Mouse (Mus musculus) liver, embryonic 12.5 days (tissue): ENCODE data around the gene Grrp1. TPM values are rescaled to one million over a fixed set of nuclear protein-coding genes. Genes with fewer than 3 reads are reported as not detected.
"Not testable (repeated sequence)": the region's sequence is repeated elsewhere in the genome, so short reads cannot be mapped to it uniquely, and the experiment has no call there.

ENCODE experiments used
- ATAC-seq: fragments of 200-750 bp; cut with Nextera tagmentation; 2 replicates; pipeline ENCODE4 v1.8.0; 2017; ENCODE audit warnings: moderate number of reproducible peaks, mild to moderate bottlenecking, moderate library complexity
- H3K27ac ChIP-seq: fragments of 300-500 bp; sonication (generic); 2 replicates; pipeline ENCODE4 v1.5.1; 2016; ENCODE audit warnings: mild to moderate bottlenecking
- H3K27me3 ChIP-seq: fragments of 300-500 bp; sonication (generic); replicated peaks from 2 replicates; pipeline ENCODE4 v1.6.1; 2016; ENCODE audit warnings: mild to moderate bottlenecking, moderate library complexity
- H3K36me3 ChIP-seq: fragments of 300-500 bp; sonication (generic); 2 replicates; pipeline ENCODE4 v1.6.1; 2016; ENCODE audit warnings: mild to moderate bottlenecking, moderate library complexity
- H3K4me1 ChIP-seq: fragments of 300-500 bp; sonication (generic); 2 replicates; pipeline ENCODE4 v1.6.1; 2016
- H3K4me2 ChIP-seq: fragments of 300-500 bp; sonication (generic); 2 replicates; pipeline ENCODE4 v1.6.1; 2016; ENCODE audit warnings: mild to moderate bottlenecking, moderate library complexity
- H3K4me3 ChIP-seq: fragments of 300-500 bp; sonication (generic); 2 replicates; pipeline ENCODE4 v1.5.1; 2016; ENCODE audit warnings: mild to moderate bottlenecking, moderate library complexity
- H3K9ac ChIP-seq: fragments of 300-500 bp; sonication (generic); 2 replicates; pipeline ENCODE4 v1.6.1; 2016; ENCODE audit warnings: mild to moderate bottlenecking, moderate library complexity
- H3K9me3 ChIP-seq: fragments of 300-500 bp; sonication (generic); replicated peaks from 2 replicates; pipeline ENCODE4 v1.6.1; 2016; ENCODE audit warnings: mild to moderate bottlenecking, moderate library complexity
- WGBS: fragments of 180-500 bp; shearing (Covaris S2); methylation state at CpG from one replicate; pipeline ENCODE4 v1.1.7; 2016; ENCODE audit not compliant: insufficient replicate concordance; 5-methylcytosine and 5-hydroxymethylcytosine counted together
- polyA plus RNA-seq: library from polyadenylated mRNA; unstranded; fragments of >200 nt; fragmentation: Nextera tagmentation; extraction: Ambion mirVana; gene quantifications from 2 replicates; pipeline ENCODE4 v1.2.1, GENCODE M21; 2016

The Grrp1 gene
- polyA plus RNA-seq = 1.5 and 1.8 TPM in 2 replicates

DNA sequence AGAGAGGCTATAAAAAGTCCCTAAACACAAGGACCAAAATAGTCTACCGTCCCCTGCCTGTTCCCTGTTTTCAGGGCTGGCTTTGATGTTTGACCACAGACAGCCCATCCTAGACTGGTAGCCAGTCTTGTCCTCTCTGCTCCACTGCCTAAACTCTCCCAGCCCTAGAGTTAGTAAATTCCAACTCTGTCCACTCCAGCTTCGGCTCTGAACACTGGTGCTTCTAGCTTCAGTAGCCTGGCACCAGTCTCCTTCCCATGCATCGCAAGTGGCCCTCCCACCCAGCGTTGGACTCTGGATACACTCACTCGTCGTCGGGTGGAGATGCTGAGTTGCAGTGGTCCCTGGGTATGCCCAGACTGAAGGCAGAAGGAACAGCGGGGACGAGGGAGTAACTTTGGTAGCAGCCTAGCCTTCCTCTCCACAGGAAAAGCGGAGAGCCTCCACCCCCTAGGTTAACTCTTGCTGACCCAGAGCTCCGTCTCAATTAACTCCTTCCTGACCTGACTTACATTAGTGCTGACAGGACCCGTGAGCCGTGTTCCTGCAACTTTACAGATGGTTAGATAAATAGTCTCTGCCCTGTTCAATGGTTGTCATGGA is at the start of gene Grrp1:
Grrp1 (minus strand) TSS at position 385 of the 603 bp plus-strand sequence.
- H3K27ac ChIP-seq = no peak within 1 kb of the TSS
- H3K4me1 ChIP-seq = peaks cover 68% of the 10 kb centered on the region
- H3K36me3 ChIP-seq = no peaks in the 10 kb centered on the region
- H3K4me2 ChIP-seq = peak within 1 kb of the TSS; percentile 43
- H3K9me3 ChIP-seq = no peaks in the 10 kb centered on the region
- no peak within 1 kb of the TSS for H3K9ac ChIP-seq
- peaks cover 95% of the 10 kb centered on the region for H3K27me3 ChIP-seq
- no peak for ATAC-seq
- peak within 1 kb of the TSS; percentile 28; the same call in 1 of the 2 replicates for H3K4me3 ChIP-seq
- WGBS = 4% methylated on average over 13 of the region's 13 CpGs

- no peak for ATAC-seq
- H3K36me3 ChIP-seq = no peaks in the 10 kb centered on the region
- 73% methylated on average over 5 of the region's 5 CpGs for WGBS
- H3K4me2 ChIP-seq = no peak overlapping the region
- no peak overlapping the region for H3K4me3 ChIP-seq
- no peak overlapping the region for H3K9ac ChIP-seq
- H3K27me3 ChIP-seq = peaks cover 24% of the 10 kb centered on the region
- H3K27ac ChIP-seq = no peak overlapping the region
- peaks cover 2% of the 10 kb centered on the region; the same call in 1 of the 2 replicates for H3K4me1 ChIP-seq
- H3K9me3 ChIP-seq = no peaks in the 10 kb centered on the region
Measured at GRCm38 (mm10) chr4:134302084-134302483, 48.2 kb upstream of the Grrp1 start.

DNA sequence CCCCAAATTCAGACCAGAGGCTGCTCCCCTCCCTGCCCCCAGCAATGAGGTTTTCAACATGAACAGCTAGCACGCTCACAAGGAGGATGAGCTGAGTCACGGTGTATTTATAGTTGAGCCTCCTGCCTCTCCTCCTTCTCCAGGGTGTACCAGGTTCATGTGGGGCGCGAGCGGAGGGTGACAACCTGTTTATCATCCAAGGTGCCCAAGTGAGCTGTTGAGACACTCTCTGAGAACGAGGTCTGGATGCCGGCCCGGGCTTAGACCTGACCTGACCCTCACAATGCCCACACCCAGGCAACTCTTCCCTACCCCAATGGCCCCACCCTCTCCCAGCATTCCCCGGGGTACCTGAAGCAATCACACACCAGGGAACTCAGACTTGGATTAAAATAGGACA is 46.4 kb upstream of the Grrp1 start:
- no peak overlapping the region for H3K4me2 ChIP-seq
- no peak overlapping the region for H3K27ac ChIP-seq
- no peaks in the 10 kb centered on the region for H3K36me3 ChIP-seq
- no peaks in the 10 kb centered on the region for H3K4me1 ChIP-seq
- no peak overlapping the region for H3K4me3 ChIP-seq
- 0 out of 2 replicates have a peak, but pooled peaks cover 4% of the 10 kb centered on the region for H3K9me3 ChIP-seq
- ATAC-seq = no peak
- WGBS = 45% methylated on average over 9 of the region's 9 CpGs
- H3K9ac ChIP-seq = no peak overlapping the region
- H3K27me3 ChIP-seq = peaks cover 24% of the 10 kb centered on the region

DNA sequence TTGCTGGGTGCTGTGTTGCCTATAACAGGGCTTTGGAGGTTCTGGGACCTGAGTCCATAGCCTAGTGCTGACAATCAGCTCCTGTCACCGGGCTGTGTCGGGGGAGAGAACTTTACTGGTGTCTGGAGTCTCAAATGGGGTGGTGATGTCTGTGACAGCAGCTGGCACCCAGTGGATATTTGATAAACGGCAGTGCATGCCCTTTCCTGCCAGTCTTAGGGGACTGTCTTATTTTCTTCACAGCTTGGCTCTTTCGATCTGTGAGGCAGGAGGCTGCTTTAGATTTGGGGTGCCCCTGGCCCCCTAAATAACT is 45.5 kb upstream of the Grrp1 start:
- H3K9ac ChIP-seq = no peak overlapping the region
- H3K4me3 ChIP-seq = no peak overlapping the region
- H3K4me2 ChIP-seq = no peak overlapping the region
- H3K36me3 ChIP-seq = no peaks in the 10 kb centered on the region
- H3K9me3 ChIP-seq = 0 out of 2 replicates have a peak, but pooled peaks cover 4% of the 10 kb centered on the region
- H3K27ac ChIP-seq = no peak overlapping the region
- peaks cover 24% of the 10 kb centered on the region for H3K27me3 ChIP-seq
- H3K4me1 ChIP-seq = no peaks in the 10 kb centered on the region
- ATAC-seq = no peak
- WGBS = 34% methylated on average over 4 of the region's 4 CpGs

- 0 out of 2 replicates have a peak, but pooled peaks cover 4% of the 10 kb centered on the region for H3K9me3 ChIP-seq
- ATAC-seq = no peak
- no peaks in the 10 kb centered on the region for H3K36me3 ChIP-seq
- H3K4me2 ChIP-seq = no peak overlapping the region
- WGBS = 55% methylated on average over 19 of the region's 19 CpGs
- H3K4me1 ChIP-seq = no peaks in the 10 kb centered on the region
- no peak overlapping the region for H3K27ac ChIP-seq
- H3K27me3 ChIP-seq = peaks cover 28% of the 10 kb centered on the region
- H3K4me3 ChIP-seq = no peak overlapping the region
- no peak overlapping the region for H3K9ac ChIP-seq
Measured at GRCm38 (mm10) chr4:134298626-134299497, 45.0 kb upstream of the Grrp1 start.

DNA sequence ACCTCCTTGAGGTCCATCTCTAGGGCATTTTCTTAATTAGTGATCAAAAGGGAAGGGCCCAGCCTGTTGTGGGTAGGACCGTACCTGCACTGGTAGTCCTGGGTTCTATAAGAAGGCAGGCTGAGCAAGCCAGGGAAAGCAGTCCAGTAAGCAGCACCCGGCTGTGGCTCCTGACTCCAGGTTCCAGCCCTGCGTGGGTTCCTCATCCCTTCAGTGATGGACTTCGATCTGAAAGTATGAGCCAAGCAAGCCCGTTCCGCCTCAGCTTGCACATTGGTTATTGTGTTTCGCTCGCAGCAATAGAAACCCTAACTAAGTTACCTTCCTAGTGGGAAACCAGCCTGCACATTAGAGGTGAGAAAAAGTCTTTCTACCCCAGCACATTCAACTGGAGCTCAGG is 43.5 kb upstream of the Grrp1 start:
- no peak overlapping the region for H3K27ac ChIP-seq
- 81% methylated on average over 8 of the region's 8 CpGs for WGBS
- no peaks in the 10 kb centered on the region for H3K4me1 ChIP-seq
- no peaks in the 10 kb centered on the region for H3K36me3 ChIP-seq
- 0 out of 2 replicates have a peak, but pooled peaks cover 4% of the 10 kb centered on the region for H3K9me3 ChIP-seq
- peaks cover 43% of the 10 kb centered on the region for H3K27me3 ChIP-seq
- no peak overlapping the region for H3K4me2 ChIP-seq
- no peak overlapping the region for H3K9ac ChIP-seq
- H3K4me3 ChIP-seq = no peak overlapping the region
- no peak for ATAC-seq

DNA sequence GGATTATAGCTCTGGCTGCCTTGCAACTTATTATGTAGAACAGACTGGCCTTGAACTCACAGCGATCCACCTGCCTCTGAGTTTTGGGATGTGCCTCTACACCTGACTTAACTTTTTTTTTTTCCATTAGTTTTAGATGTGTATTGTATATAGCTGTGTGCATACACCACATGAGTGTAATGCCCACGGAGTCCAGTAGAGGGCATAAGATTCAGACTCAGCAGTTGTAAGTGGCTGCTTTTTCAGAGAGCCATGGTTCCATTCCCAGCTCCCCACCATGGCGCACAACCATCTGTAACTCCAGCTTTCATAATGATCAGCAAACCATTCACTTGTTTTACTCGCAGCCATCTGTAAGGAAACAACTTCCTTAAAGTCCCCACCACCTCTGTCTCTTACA is 42.6 kb upstream of the Grrp1 start:
- Histone ChIP-seq H3K9me3 (0 out of 2 replicates have a peak, but pooled peaks cover 4% of the 10 kb centered on the region), H3K4me1 (no peaks in the 10 kb centered on the region), H3K4me2 (no peak overlapping the region), H3K27me3 (peaks cover 45% of the 10 kb centered on the region), H3K27ac (no peak overlapping the region), H3K36me3 (no peaks in the 10 kb centered on the region), H3K9ac (no peak overlapping the region), H3K4me3 (no peak overlapping the region)
- 76% methylated on average over 4 of the region's 4 CpGs for WGBS
- no peak for ATAC-seq

GRCm38 (mm10) chr4:134296096-134296495 is 42.2 kb upstream of the Grrp1 start:
- not testable (repeated sequence) for H3K4me3 ChIP-seq, H3K4me1 ChIP-seq, H3K9ac ChIP-seq, H3K36me3 ChIP-seq, H3K27ac ChIP-seq, H3K9me3 ChIP-seq, H3K4me2 ChIP-seq, ATAC-seq
- peaks cover 45% of the 10 kb centered on the region for H3K27me3 ChIP-seq
- 68% methylated on average over 4 of the region's 4 CpGs for WGBS

DNA sequence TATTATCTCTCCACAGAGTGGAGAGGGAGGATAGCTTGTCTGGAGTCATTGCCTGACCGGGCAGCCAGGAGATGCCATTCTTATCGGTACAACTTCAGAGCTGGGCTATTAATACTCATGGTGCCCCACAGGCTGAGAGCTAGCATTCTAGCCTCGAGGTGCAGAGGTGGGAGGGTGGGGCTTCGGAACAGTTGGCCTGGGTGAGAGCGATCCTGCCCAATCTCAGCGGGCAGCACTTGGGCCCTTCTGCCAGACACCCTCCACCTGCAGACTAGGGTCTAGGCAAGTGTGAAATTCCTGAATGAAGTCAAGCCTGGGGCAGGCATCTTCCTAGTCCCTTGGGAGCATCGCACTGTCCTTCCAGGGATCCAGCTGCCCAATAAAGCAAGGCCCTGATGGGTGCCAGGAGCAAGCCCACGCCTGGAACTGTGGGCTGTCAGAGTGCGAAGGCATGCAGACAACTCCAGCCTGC is 39.8 kb upstream of the Grrp1 start:
- WGBS = 38% methylated on average over 9 of the region's 9 CpGs
- H3K27ac ChIP-seq = no peak overlapping the region
- no peaks in the 10 kb centered on the region for H3K36me3 ChIP-seq
- no peak overlapping the region for H3K4me3 ChIP-seq
- no peak for ATAC-seq
- 0 out of 2 replicates have a peak, but pooled peaks cover 4% of the 10 kb centered on the region for H3K9me3 ChIP-seq
- H3K27me3 ChIP-seq = peaks cover 31% of the 10 kb centered on the region
- H3K4me1 ChIP-seq = peaks cover 11% of the 10 kb centered on the region
- no peak overlapping the region for H3K4me2 ChIP-seq
- H3K9ac ChIP-seq = no peak overlapping the region

DNA sequence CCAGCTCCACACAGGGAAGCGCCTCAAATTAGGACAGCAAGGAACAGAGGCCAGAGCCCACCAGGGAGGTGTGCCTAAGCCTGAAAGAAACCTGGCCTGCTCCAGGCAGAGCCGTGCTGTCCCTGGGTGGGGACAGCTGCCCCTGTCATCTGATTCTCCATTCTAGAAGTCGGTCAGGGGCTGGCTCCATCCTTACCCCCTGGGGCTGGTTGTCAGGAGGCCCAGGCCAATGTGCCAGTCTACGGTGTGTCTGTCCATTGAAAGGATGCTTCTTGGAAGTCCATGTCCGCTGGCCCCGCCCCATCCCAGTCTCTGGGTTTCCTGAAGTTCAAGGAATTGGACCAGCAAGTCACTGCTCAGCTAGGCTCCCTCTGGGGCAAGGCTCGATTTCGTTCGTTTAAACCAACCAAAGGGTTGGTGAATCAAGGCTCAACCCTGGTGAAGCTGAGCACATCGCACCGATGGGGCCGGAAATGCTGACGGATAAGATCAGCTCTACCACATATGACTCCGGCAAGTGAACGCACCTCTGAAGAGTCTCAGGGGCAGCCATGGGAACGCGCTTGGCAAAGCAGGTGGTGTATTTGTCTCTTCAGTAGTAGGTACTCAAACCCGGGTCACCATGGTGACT is 39.3 kb upstream of the Grrp1 start:
- H3K9me3 ChIP-seq = 0 out of 2 replicates have a peak, but pooled peaks cover 4% of the 10 kb centered on the region
- H3K36me3 ChIP-seq = no peaks in the 10 kb centered on the region
- H3K4me3 ChIP-seq = no peak overlapping the region
- H3K9ac ChIP-seq = no peak overlapping the region
- ATAC-seq = no peak
- H3K4me1 ChIP-seq = peaks cover 16% of the 10 kb centered on the region
- no peak overlapping the region for H3K4me2 ChIP-seq
- H3K27me3 ChIP-seq = peaks cover 29% of the 10 kb centered on the region
- 59% methylated on average over 18 of the region's 18 CpGs for WGBS
- no peak overlapping the region for H3K27ac ChIP-seq

- Histone ChIP-seq H3K27me3 (peaks cover 21% of the 10 kb centered on the region), H3K4me3 (no peak overlapping the region), H3K9ac (no peak overlapping the region), H3K9me3 (0 out of 2 replicates have a peak, but pooled peaks cover 4% of the 10 kb centered on the region), H3K36me3 (no peaks in the 10 kb centered on the region), H3K4me2 (no peak overlapping the region), H3K27ac (no peak overlapping the region), H3K4me1 (peaks cover 21% of the 10 kb centered on the region)
- WGBS = 27% methylated on average over 7 of the region's 7 CpGs
- ATAC-seq = no peak
Measured at GRCm38 (mm10) chr4:134292067-134292466, 38.2 kb upstream of the Grrp1 start.
